Mouse (Mus musculus) megakaryocyte, embryonic 14.5 days (primary cell): Measurements from ENCODE around the gene Clca2.

Experiments used
- FLI1 ChIP-seq: IDR thresholded peaks from 2 replicates; pipeline ENCODE4 v1.6.1; 2012; ENCODE audit warnings: low read length, inconsistent platforms, mixed read lengths
- GATA1 ChIP-seq: IDR thresholded peaks from 3 replicates; pipeline ENCODE4 v1.6.1; 2012; ENCODE audit warnings: mixed read lengths, low read length, inconsistent platforms, borderline replicate concordance

DNA sequence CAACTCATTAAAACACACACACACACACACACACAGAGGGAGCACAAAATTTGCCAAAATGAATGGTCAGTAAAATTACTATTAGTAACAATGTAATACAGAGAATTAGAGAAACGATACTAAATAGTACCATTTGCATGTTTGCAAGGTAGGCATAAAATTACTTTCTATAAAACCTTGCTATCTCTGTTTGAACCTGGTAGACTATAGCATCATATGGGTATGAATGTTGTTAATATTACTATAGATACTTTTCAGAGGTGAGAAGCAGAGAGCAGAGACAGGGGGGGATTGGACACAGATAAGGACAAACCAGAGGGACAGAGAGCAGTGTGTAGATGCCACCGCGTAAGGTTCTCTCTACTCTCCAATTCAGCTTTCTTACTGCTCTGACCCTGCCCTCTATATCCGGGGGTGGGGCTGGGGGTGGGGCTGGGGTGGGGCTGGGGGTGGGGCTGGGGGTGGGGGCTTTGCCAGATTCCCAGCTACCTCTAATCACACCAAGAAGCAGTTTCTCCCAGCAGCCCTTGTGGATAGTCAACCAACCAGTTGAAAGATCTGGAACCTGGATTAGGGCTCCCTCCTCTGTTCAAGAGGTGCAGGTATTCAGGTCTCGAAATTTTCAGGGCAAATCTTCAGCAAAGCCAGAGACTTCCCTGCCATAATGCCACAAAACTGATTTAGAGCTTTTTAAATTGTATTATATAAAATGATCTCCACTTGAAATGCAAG lies 6.7 kb upstream of the Clca2 start:
- TF ChIP-seq GATA1 (no peak), FLI1 (no peak)
